Mouse (Mus musculus) adrenal gland, postnatal 36 days (tissue): ENCODE data around the gene Cep295nl. TPM values are rescaled to one million over a fixed set of nuclear protein-coding genes. Genes with fewer than 3 reads are reported as not detected.
"Not testable (repeated sequence)": the region's sequence is repeated elsewhere in the genome, so short reads cannot be mapped to it uniquely, and the experiment has no call there.

ENCODE experiments used
- DNase-seq, 2 experiments: peaks; one replicate each; pipeline ENCODE4 v3.0.0; 2021; ENCODE audit warnings: mixed read lengths in 1 of 2
- total RNA-seq, 2 experiments: library from RNA; stranded (reverse); gene quantifications; 2 replicates each; pipeline ENCODE4 v1.2.3; 2021

Gene Cep295nl
- total RNA-seq, 2 experiments from 2014 or later, result 0.46 to 1.1 TPM

DNA sequence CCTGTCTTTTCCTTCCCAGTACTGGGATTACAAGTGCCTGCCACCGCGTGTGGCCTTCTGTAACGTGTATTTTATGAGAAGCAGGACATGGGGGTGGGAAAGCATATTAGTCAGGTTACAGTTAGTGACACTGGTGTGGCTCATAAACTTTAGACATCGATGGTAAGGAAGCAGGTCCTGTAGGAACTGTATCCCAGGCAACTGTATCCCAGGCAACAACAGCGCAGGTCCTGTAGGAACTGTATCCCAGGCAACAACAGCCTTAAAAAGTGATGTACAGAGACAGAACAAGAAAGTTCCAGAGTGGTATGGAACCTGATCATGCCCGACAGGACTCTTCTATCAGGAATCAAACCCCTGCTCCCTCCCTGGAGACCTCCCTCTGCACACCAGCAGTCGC, 20.8 kb downstream of the Cep295nl start:
- DNase-seq, result no peak

DNA sequence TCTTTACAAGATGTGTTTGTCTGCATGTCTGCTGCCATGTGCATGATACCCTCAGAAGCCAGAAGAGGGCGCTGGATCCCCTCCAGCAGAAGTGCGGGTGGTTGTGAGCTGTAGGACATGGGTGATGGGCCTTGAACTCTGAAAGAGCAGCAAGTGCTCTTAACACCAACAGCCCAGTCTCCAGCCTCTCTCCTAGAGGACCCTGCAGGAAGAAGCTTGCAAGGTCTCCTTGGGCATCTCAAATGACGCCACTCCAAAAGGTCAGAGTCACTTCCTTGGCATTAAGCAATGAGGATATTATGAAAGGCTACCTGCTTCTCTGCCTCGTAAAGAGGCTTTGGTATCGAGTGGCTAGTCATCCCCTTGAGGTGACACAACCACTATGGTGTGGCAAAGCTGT, 23.6 kb downstream of the Cep295nl start:
- DNase-seq, result peak; percentile 47 to 72

DNA sequence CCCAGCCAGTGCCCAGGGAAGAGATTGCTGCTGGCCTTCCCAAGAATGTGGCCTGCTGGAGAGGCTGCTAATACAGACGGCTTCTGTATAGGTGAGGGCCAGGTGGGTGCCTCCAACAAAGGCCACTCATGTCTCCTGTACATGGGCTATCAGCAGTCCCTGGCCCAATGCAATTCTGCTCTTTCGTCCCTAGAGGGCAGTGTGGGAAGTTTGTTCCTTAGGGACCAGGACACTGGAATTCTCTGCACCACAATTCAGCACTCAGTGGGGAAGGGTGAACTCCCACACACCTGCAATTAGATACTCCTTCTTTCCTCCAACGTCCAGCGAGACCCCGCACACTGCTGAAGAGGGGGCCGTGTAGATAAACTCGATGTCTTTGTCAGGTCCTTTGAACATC, 25.2 kb downstream of the Cep295nl start:
- peak; percentile 46 to 48 for DNase-seq

DNA sequence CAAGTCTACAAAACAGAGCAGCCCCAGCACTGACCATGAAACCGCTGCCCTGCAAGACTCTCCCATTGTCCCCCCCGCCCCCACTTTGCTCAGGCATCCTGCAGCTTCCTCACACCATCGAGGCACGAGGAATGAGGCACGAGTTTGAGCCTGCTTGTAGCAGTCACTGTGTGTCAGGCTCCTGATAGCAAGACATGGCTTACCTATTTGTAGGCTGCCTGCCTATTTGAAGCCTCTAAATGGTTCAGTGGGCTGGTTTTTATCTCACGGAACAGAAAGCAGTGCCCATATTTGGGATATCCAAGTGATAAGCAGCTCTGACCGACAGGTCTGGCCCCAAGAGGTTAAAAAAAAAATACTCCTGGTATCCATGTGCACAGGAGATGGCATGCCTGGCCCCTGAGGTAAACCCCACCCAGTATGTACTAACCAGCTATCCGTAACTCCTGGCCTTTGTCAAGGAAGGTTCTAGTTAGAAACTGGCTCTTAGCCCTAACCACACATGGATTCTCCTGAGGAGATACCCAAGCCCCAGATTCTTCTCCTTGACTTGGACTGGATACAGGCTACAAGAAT, 26.0 kb downstream of the Cep295nl start:
- no peak for DNase-seq

DNA sequence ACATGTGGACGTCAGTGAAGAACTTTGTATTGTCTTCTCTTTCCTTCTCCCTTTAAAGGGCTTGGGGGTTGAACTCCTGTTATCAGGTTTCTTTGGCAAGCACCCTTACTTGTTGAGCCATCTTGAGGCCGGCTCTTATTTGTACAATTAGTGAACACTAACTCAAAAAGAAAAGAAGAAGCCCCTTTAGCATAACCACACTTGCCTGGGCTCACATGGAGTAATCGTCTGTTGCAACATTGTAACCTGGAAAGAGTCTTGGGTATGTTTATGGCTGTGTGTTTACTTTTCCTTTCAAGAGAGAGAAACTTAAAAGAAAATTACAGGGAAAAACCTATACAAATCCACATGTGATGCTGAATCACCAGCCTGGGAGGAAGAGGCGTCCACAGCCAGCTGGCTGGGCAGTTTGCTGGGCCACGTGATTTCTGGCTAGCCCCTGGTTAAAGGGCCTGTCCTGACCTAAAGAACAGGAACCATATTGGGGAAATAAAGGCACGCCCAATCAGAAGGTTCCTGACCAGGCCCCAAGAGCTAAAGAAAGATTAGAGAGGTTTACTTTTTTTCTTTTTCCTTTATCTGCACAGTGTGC, 30.1 kb downstream of the Cep295nl start:
- DNase-seq, result no peak

DNA sequence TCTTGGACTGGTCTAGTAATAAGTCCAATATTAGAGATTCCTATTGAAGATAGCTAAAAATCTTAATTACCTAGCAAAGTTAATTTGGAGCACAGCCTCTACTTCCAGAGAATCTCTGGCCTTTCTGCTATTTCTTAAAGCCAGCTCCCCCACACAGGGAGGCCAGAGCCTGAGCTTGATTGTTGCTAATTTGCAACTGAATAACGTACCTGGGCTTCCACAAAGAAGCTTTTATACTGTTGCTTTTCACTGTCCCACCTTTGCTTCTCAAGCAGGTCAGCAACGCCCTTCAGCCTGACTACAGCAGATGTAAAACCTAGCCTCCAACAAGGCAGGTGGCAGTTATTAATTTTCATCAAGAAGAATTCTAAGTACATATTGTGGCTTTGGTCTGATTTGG, 34.3 kb downstream of the Cep295nl start:
- DNase-seq, result not testable (repeated sequence)

DNA sequence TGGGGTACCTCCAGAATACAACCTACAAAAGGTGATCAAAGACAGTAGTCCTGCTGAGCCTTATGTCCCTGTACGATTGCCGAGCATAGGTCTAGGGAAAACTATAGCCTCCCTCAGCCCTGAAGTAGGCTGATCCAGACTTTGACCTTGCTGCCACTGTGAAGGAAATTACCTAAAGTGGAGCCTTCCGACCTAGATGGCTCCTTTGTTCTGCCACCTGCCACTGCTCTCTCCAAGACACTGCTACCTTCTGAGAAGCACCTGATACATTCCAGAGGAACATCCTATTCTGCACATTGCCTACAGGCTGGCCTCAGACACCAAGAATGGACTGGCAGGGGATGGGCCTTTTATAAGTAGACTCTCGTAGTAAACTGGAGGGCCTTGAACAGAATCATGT, 38.3 kb downstream of the Cep295nl start:
- DNase-seq, result not testable (repeated sequence)

DNA sequence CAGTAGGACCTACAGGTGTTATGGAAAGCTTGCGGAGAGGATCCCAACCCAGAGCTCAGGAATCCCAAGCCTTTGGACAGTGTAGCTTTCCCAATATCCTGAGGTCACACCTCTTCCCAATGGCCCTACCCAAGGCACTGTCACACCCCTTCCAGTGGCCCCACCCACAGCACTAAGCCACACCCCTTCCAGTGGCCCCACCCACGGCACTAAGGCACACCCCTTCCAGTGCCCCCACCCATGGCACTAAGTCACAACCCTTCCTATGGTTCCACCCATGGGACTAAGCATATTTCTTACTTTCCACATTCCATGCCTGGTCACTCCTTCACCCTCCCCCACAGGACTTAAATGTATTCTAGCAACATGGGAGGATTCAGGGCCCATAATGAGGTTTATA, 43.5 kb downstream of the Cep295nl start:
- DNase-seq, result no peak

DNA sequence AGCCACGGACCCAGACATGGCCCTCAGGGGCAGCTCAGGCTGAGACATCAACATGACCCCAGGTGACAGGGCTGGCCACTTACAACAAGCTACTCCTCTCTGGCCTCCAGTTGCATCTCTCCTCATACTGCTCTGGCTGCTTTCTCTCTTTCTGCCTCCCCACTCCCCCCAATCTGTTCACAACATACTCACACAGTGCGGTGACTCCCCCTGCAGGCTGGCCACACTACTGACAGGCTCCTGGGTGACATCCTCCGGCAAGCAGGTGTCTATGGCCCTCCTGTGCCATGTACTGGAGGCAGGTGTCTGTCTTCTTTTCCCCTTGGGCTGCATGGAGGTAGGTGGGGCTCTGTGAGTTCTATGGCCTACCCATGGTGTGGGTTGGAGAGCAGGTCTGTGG, 44.3 kb downstream of the Cep295nl start:
- DNase-seq, result no peak

DNA sequence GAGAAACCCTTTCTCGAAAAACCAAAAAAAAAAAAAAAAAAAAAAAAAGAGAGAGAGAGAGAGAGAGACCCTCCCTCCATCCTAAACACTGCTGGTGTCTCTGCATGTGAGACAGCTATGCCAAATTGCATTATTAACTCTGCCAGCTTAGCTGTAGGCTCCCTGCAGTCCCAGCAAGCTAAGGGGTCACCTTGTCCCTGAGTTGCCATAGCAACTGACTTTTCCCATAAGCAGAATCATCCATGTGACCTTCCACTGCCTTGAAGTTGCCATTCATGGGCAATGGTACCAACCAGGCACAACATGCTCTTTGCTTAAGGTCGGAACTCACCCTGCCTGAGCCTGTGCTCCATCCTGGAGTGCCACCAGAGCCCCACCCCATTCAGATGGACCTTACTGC, 47.3 kb downstream of the Cep295nl start:
- DNase-seq, result no peak

DNA sequence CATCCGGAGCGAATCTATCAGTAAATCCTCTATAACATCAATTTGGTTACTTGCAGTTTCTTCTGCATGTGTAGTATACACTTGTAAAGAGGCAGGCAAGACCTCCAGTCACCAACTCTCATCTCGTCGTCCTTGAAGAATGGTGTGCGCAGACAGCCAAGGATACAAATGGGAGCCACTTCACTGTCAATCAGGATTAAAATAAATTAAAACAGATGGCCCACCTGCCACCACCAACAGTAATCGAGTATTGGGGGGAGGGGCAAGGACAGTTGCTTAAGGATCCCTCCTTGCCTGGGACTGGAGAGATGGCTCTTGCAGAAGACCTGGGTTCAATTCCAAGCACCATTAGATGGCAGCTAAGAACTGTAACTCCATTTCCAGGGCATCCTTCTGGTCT, 49.6 kb downstream of the Cep295nl start:
- no peak for DNase-seq

DNA sequence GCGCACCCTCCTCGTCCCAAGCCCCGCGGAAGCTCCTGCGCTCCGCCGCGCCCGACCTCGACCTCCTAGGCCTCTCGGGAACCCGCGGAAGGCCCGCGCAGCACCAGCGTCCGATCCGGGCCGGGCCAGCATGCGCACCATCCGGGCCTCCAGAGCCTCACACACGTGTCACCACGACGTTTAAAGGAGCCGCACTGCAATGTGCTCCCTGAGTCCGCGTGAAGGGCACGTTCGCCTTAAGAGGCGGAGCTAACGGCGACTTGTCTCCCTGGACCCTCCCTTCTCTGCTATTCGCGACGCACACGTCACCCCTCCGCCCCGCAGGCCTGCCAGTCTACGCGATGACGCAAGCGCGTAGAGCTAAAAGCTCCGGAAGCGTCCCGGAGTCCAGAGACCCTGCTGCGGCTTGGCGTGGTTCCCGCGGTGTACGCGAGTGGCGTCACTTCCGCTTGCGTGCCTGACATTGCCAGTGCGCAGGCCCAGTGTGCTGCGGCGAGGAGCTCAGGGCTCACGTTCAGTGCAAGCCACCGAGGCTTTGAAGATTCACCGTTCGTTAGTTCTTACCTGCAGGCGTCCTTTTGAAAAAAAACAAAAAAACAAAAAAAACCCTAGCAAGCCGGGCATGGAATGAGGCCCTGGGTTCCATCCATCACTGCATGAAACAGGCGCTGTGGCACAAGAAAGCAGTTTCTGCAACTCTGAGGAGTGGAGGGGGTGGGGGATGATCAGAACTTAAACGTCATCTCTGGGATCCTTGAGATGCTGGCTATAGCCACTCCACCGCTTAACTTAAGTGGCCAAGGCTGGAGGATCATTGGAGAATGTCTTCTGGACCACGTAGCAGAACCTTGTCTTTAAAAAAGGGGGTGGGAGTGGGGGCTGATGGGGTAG, 52.1 kb downstream of the Cep295nl start, which contains the start of gene Usp36:
Gene Usp36 (minus strand): TSS at position 246 of the 891 bp plus-strand sequence.
- peak; percentile 99 to 100 for DNase-seq

DNA sequence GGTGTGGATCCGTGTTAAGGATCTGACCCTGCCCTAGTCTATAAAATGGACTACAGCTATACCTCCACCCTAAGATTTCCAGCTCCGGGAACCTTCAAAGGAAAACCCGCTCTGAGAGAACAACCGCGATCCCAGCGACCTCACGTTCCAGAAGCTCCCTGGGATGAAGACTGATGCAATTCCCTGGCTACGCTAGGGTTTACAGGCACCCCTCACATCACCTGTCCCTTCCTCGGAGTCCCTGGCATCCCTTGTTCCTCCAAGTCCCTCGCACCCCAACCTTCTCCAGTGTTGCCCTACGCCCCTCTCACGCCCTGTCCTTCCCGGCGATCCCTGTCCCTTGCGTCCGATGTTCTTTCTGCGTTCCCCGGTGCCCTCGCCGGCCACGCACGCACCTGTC, 52.7 kb downstream of the Cep295nl start:
- DNase-seq, result no peak

DNA sequence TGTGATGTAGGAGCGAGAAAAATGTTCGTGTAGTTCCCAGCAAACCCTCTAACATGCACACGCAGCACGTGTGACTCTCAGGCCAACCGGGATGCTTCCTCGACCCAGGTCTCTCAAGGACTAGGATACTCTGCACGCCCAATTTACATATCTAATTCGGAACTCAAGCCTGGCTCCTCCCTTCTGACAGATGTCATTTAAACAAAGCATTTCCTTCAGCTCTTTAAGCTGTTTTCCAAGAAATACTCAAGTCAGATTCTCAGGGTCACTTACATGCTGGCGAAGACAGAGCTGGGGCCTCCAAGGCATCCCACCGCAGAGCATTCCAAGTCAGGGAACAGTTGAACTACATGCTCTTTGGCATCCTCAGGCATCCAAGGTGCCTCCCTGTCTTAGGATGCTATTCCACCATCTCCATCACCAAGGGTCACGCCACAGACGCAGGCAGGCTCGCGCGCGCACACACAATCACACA, 53.2 kb downstream of the Cep295nl start:
- peak; percentile 17 to 21 for DNase-seq

DNA sequence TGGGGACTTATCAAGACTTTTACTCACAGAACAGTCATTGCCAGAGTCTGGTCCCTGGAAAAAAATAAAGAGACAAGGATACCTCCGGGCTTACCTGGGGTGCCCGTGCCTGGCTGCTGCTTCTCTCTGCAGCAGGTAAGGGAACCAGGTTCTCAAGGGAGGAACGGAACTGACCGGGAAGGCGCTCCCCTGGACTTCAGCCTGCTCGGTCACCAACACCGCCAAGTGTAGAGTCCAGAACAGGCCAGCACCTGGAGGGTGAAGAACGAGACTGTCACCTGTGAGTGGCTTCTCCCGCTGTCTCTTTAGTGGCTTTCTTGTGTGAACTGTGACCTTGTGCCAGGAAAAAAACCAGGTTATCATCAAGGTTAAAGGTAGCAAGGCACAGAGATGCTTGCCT, 54.7 kb downstream of the Cep295nl start:
- no peak for DNase-seq

DNA sequence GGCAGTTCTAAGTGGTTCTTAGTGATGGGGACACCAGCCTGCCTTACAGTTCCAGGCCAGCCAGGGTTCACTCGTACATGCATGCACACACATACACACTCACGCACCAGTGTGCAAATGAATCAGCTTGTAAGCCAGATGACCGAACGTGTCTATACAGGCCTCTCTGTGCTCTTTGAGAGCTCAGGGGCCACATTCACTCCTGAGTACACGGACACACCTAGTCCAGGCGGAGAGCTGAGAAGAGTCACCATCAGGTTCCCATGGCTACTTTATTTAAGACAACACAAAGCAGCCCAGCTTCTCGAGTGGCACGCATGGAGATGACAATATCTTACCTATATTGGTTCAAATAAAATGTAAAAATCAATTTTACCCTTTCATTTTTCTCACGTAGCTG, 55.9 kb downstream of the Cep295nl start:
- no peak for DNase-seq

DNA sequence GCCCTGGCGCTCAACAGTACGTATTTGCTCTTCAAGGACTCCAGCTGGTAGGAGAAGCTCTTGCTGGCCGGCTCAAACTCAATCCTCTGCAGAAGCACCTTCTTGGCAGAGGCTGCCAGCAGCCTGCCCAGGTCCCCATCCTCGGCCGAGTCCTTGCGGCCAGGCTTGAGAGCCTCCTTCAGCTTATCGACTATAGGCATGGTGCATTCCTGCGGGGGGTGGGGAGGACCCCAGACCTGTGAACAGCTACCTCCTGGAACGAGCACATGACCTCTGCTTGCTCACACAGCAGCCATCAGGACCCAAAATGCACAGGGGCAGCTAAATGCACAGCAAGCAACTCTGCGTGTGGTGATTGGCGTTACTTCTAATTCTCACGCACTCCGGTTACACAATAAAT, 56.5 kb downstream of the Cep295nl start:
- no peak for DNase-seq

Other genes with a start within 250 kb of the Cep295nl start
- under 1 TPM in 1 of 2 experiments, not detected in 1; 0.03 TPM for gene Dnah17, start 211.9 kb downstream of the Cep295nl start, total RNA-seq
- gene Cyth1, start 93.9 kb downstream of the Cep295nl start, total RNA-seq, result 10 to 100 TPM; 28.6 to 35.8 TPM
- gene Usp36, start 52.3 kb downstream of the Cep295nl start, total RNA-seq, result 10 to 100 TPM; 20.8 to 31.3 TPM
- gene Timp2, start 13.2 kb upstream of the Cep295nl start, total RNA-seq, result 100 to 1,000 TPM in 1 of 2 experiments, 10 to 100 TPM in 1; 84.0 to 156 TPM
- gene Lgals3bp, start 59.6 kb upstream of the Cep295nl start, total RNA-seq, result 100 to 1,000 TPM; 122 to 138 TPM
- 10 to 100 TPM; 34.9 to 38.0 TPM for gene Cant1, start 76.6 kb upstream of the Cep295nl start, total RNA-seq
- gene C1qtnf1, start 85.7 kb upstream of the Cep295nl start, total RNA-seq, result 10 to 100 TPM; 21.6 to 22.7 TPM
- 10 to 100 TPM; 10.3 to 20.7 TPM for gene Engase, start 134.3 kb upstream of the Cep295nl start, total RNA-seq